Mouse (Mus musculus) heart, adult 2 months (tissue): ENCODE data around the gene Rb1.

Experiments
- CTCF ChIP-seq: fragments of 200-600 bp; IDR thresholded peaks from 2 replicates; pipeline ENCODE4 v1.8.1; 2022; ENCODE audit warnings: antibody characterized with exemption, mild to moderate bottlenecking, moderate library complexity
- EP300 ChIP-seq: fragments of 200-500 bp; IDR thresholded peaks from 2 replicates; pipeline ENCODE4 v1.6.1; 2011; ENCODE audit warnings: low read depth, low read length, control low read depth; ENCODE audit not compliant: insufficient read depth

DNA sequence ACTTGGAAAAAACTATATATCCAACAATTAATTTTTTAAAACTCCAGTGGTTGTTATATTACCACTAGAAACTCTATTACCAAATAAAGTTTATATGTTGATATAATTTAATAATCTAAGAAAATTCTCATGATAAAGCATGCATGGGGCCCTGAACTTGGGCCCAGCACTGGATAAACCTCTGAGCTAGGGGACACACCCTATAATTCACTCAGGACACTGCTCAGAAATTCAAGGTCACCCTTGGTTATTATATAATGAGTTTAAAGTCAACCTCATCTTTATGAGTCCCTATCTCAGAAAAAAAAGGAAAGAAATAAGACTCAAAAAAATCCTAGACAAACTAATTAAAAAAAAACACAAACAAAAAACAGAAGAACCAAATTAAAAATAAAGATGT is 8.7 kb downstream of the Rb1 start:
- TF ChIP-seq CTCF (no peak), EP300 (no peak)
